Mouse (Mus musculus) cortical plate, adult 2 months (tissue): ENCODE measurements around the gene Zfp768.

Experiments
- CTCF ChIP-seq: fragments of 200-500 bp; IDR thresholded peaks from 2 replicates; pipeline ENCODE4 v1.5.1; 2011; ENCODE audit warnings: mild to moderate bottlenecking, control low read depth, low read length; ENCODE audit not compliant: insufficient read depth; ENCODE audit errors: extremely low read depth
- POLR2A ChIP-seq: fragments of 200-500 bp; IDR thresholded peaks from 2 replicates; pipeline ENCODE4 v1.6.1; 2011; ENCODE audit warnings: mild to moderate bottlenecking, low read length, control low read depth; ENCODE audit not compliant: insufficient read depth; ENCODE audit errors: extremely low read depth

- no peak for TF ChIP-seq CTCF
- TF ChIP-seq POLR2A, result no peak
Observed at GRCm38 (mm10) chr7:127390306-127390705, 44.9 kb upstream of the Zfp768 start.
